Mouse (Mus musculus) WW6 (cell line): ENCODE results near the gene Kdm4a.
A peak's percentile ranks its signal among the peaks of the same experiment; 100 is the strongest.

ENCODE experiments used
- DNase-seq: peaks from one replicate; pipeline ENCODE4 v3.0.0-alpha.2; 2013; ENCODE audit warnings: low read depth, low spot score

Kdm4a gene

GRCm38 (mm10) chr4:118179467-118180300, at the start of gene Kdm4a:
Kdm4a (minus strand) TSS chr4:118180043.
- DNase-seq = peak; percentile 93

GRCm38 (mm10) chr4:118229035-118229770, 49.4 kb upstream of the Kdm4a start:
- no peak for DNase-seq

GRCm38 (mm10) chr4:118227398-118227797, 47.6 kb upstream of the Kdm4a start:
- DNase-seq = no peak

GRCm38 (mm10) chr4:118221261-118221660, 41.4 kb upstream of the Kdm4a start:
- DNase-seq = no peak

GRCm38 (mm10) chr4:118220756-118221155, 40.9 kb upstream of the Kdm4a start:
- DNase-seq = no peak

GRCm38 (mm10) chr4:118219487-118219886, 39.6 kb upstream of the Kdm4a start:
- no peak for DNase-seq

GRCm38 (mm10) chr4:118218521-118218920, 38.7 kb upstream of the Kdm4a start:
- DNase-seq = no peak

- DNase-seq = no peak
Observed at GRCm38 (mm10) chr4:118216726-118217595, 37.1 kb upstream of the Kdm4a start.

- DNase-seq = no peak
Observed at GRCm38 (mm10) chr4:118214891-118215290, 35.0 kb upstream of the Kdm4a start.

GRCm38 (mm10) chr4:118206918-118207640, 27.2 kb upstream of the Kdm4a start:
- no peak for DNase-seq

- no peak for DNase-seq
Observed at GRCm38 (mm10) chr4:118205906-118206305, 26.1 kb upstream of the Kdm4a start.

GRCm38 (mm10) chr4:118199093-118199492, 19.2 kb upstream of the Kdm4a start:
- no peak for DNase-seq

- DNase-seq = peak; percentile 60
Observed at GRCm38 (mm10) chr4:118198606-118199005, 18.8 kb upstream of the Kdm4a start.

GRCm38 (mm10) chr4:118196185-118196584, 16.3 kb upstream of the Kdm4a start:
- no peak for DNase-seq

GRCm38 (mm10) chr4:118180301-118181080, 648 bp upstream of the Kdm4a start:
- DNase-seq = no peak

GRCm38 (mm10) chr4:118178952-118179466, 834 bp downstream of the Kdm4a start:
- DNase-seq = no peak

GRCm38 (mm10) chr4:118172461-118172860, 7.4 kb downstream of the Kdm4a start:
- DNase-seq = no peak

- DNase-seq = peak; percentile 38
Observed at GRCm38 (mm10) chr4:118171006-118171405, 8.8 kb downstream of the Kdm4a start.

- DNase-seq = no peak
Observed at GRCm38 (mm10) chr4:118162123-118162522, 17.7 kb downstream of the Kdm4a start.

- no peak for DNase-seq
Observed at GRCm38 (mm10) chr4:118157666-118158065, 22.2 kb downstream of the Kdm4a start.
